ENCODE assay signal across 20 mouse cellular contexts in genomic region chr15:99254477-99255005, GRCm38 (mm10). TPM values are rescaled to one million over a fixed set of nuclear protein-coding genes. Genes with fewer than 3 reads are reported as not detected.
A peak's percentile ranks its signal among the peaks of the same experiment; 100 is the strongest.
DNase-seq lines count a peak whose midpoint lies in the region; ATAC-seq lines count a peak whose summit lies in the region.
"Had no signal": no experiment of that assay in that cellular context is flagged by ENCODE, and none has a peak within 500 bp of the region (broad histone marks: within the 10 kb centered on the region; RNA-seq: fewer than 3 reads in every experiment).

No protein-coding gene starts in this region.

- H3K4me3 ChIP-seq in heart, embryonic 13.5 days, result no peak overlapping the region
- H3K4me3 ChIP-seq: forebrain, embryonic 15.5 days; hindbrain, embryonic 12.5 days; liver, embryonic 13.5 days; midbrain, embryonic 10.5 days had no signal

- H3K27me3 ChIP-seq in heart, embryonic 13.5 days (replicated peaks), result no peaks in the 10 kb centered on the region
- H3K27me3 ChIP-seq: forebrain, embryonic 15.5 days; hindbrain, embryonic 12.5 days; liver, embryonic 13.5 days had no signal

- no peak overlapping the region for H3K9ac ChIP-seq in heart, embryonic 13.5 days
- H3K9ac ChIP-seq: forebrain, embryonic 15.5 days; hindbrain, embryonic 12.5 days; liver, embryonic 13.5 days had no signal

- peak; percentile 28 to 34 for DNase-seq in heart, adult 9 months (ENCODE audit: low spot score in 2 of 2)
- no peak for DNase-seq in heart, postnatal 25 days (ENCODE audit: low spot score)
- peak; percentile 50 for DNase-seq in ES-CJ7 (ENCODE audit: low read depth, low spot score)
- peak; percentile 48 for DNase-seq in skeletal muscle tissue, adult 2 months (ENCODE audit: low read depth, low spot score)
- no peak for DNase-seq in cerebellum, postnatal 4 days (ENCODE audit: low spot score in 2 of 2)
- no peak for DNase-seq in thymus, postnatal 0 days (ENCODE audit: low spot score)
- DNase-seq: adrenal gland, postnatal 36 days; cerebellum, adult 9-11 months; kidney, adult 18-20 months; kidney, postnatal 25 days; left cerebral cortex, postnatal 4 days; liver, embryonic 13.5 days; lung, postnatal 36 days; spleen, adult 18-20 months; thymus, postnatal 4 days had no signal

- 70% methylated on average over 2 of the region's 2 CpGs for WGBS in heart, embryonic 13.5 days

- intact Hi-C loops in heart, postnatal 25 days (cut with DNase I), result no loop called here

- H3K27ac ChIP-seq in heart, embryonic 13.5 days (replicated peaks), result peak overlapping the region; percentile 46; the same call in 1 of the 2 replicates
- H3K27ac ChIP-seq: forebrain, embryonic 15.5 days; hindbrain, embryonic 12.5 days; liver, embryonic 13.5 days; midbrain, embryonic 10.5 days had no signal

- H3K4me2 ChIP-seq in heart, embryonic 13.5 days, result no peak overlapping the region
- H3K4me2 ChIP-seq: forebrain, embryonic 15.5 days; hindbrain, embryonic 12.5 days; liver, embryonic 13.5 days had no signal

- peaks cover 47% of the 10 kb centered on the region for H3K4me1 ChIP-seq in heart, embryonic 13.5 days

- H3K36me3 ChIP-seq in heart, embryonic 13.5 days, result 0 out of 2 replicates have a peak, but pooled peaks cover 5% of the 10 kb centered on the region
- H3K36me3 ChIP-seq: forebrain, embryonic 15.5 days; hindbrain, embryonic 12.5 days had no signal

- ATAC-seq in heart, embryonic 13.5 days (ENCODE audit: extremely low read depth, insufficient number of reproducible peaks, low FRiP score, low TSS enrichment), result no peak
- ATAC-seq: forebrain, embryonic 15.5 days had no signal

- no peaks in the 10 kb centered on the region for H3K9me3 ChIP-seq in heart, embryonic 13.5 days
- H3K9me3 ChIP-seq: forebrain, embryonic 15.5 days; hindbrain, embryonic 12.5 days; liver, embryonic 13.5 days; midbrain, embryonic 10.5 days had no signal

RNA-seq across cellular contexts. Expression of gene Mcrs1, which starts 2.8 kb away (rescaled TPM):
- 10 to 100 TPM; 47.4 to 50.9 TPM for total RNA-seq in heart, postnatal 25 days (2021)
- 149 TPM in 2 replicates for polyA plus RNA-seq in heart, embryonic 13.5 days (2015; fragmentation: Nextera tagmentation; extraction: Ambion mirVana)
- 136 and 154 TPM in 2 replicates for polyA plus RNA-seq in thymus, postnatal 0 days (2015; fragmentation: Nextera tagmentation; extraction: Ambion mirVana)

RNA-seq across cellular contexts. Expression of gene Kcnh3, which starts 29.9 kb away (rescaled TPM):
- total RNA-seq in heart, postnatal 25 days (2021), result under 1 TPM; 0.06 to 0.18 TPM
- 0.19 and 0.45 TPM in 2 replicates for polyA plus RNA-seq in heart, embryonic 13.5 days (2015; fragmentation: Nextera tagmentation; extraction: Ambion mirVana)
- 20.0 and 20.8 TPM in 2 replicates for polyA plus RNA-seq in thymus, postnatal 0 days (2015; fragmentation: Nextera tagmentation; extraction: Ambion mirVana)

RNA-seq across cellular contexts. Expression of gene Prpf40b, which starts 40.3 kb away (rescaled TPM):
- 10 to 100 TPM; 20.2 to 20.7 TPM for total RNA-seq in heart, postnatal 25 days (2021)
- 37.4 and 41.5 TPM in 2 replicates for polyA plus RNA-seq in heart, embryonic 13.5 days (2015; fragmentation: Nextera tagmentation; extraction: Ambion mirVana)
- 13.0 and 14.0 TPM in 2 replicates for polyA plus RNA-seq in thymus, postnatal 0 days (2015; fragmentation: Nextera tagmentation; extraction: Ambion mirVana)

RNA-seq across cellular contexts. Expression of gene Fam186b, which starts 41.1 kb away (rescaled TPM):
- total RNA-seq in heart, postnatal 25 days (2021), result not detected
- polyA plus RNA-seq in heart, embryonic 13.5 days (2015; fragmentation: Nextera tagmentation; extraction: Ambion mirVana), result 0.40 and 0.52 TPM in 2 replicates
- polyA plus RNA-seq in thymus, postnatal 0 days (2015; fragmentation: Nextera tagmentation; extraction: Ambion mirVana), result 0.05 and 0.08 TPM in 2 replicates
- total RNA-seq: neutrophil, adult 5-6 weeks had no signal
- polyA plus RNA-seq: liver, embryonic 13.5 days had no signal

Comparison
In these comparisons a context has a peak if more than half of its experiments do, and no peak if none do; other contexts are left out.
1. DNase-seq: peak in heart, adult 9 months (2 of 2), ES-CJ7 (single experiment) and skeletal muscle tissue, adult 2 months (single experiment); none in heart, postnatal 25 days (single experiment), cerebellum, postnatal 4 days (0 of 2) and thymus, postnatal 0 days (single experiment).
2. RNA of gene Kcnh3, which starts 29.9 kb away (polyA plus RNA-seq): 20.0 to 20.8 TPM in thymus, postnatal 0 days; 0.19 to 0.45 TPM in heart, embryonic 13.5 days; every median in the first group is over 10 times any median in the second.